Mouse (Mus musculus) bone marrow, adult 2 months (tissue): Measurements from ENCODE around the gene Ccdc158. TPM values are rescaled to one million over a fixed set of nuclear protein-coding genes. Genes with fewer than 3 reads are reported as not detected.

Source experiments
- H3K27ac ChIP-seq: fragments of 200-500 bp; 2 replicates; pipeline ENCODE4 v1.5.1; 2012; ENCODE audit warnings: low read depth, mild to moderate bottlenecking, control low read depth, inconsistent platforms, low read length; ENCODE audit not compliant: control insufficient read depth, poor library complexity, insufficient read depth
- H3K4me1 ChIP-seq: fragments of 200-500 bp; 2 replicates; pipeline ENCODE4 v1.6.1; 2011; ENCODE audit warnings: low read length; ENCODE audit not compliant: control insufficient read depth, insufficient read depth
- H3K4me3 ChIP-seq: fragments of 200-500 bp; replicated peaks from 2 replicates; pipeline ENCODE3; 2011; ENCODE audit warnings: mild to moderate bottlenecking, low read depth, low read length, control low read depth; ENCODE audit not compliant: control insufficient read depth
- CTCF ChIP-seq: fragments of 200-500 bp; IDR thresholded peaks from 2 replicates; pipeline ENCODE4 v1.5.1; 2011; ENCODE audit warnings: low read length, control low read depth; ENCODE audit not compliant: control insufficient read depth, insufficient read depth
- POLR2A ChIP-seq: fragments of 200-500 bp; IDR thresholded peaks from 2 replicates; pipeline ENCODE4 v1.6.1; 2011; ENCODE audit warnings: low read depth, mild to moderate bottlenecking, control low read depth, low read length, borderline replicate concordance; ENCODE audit not compliant: control insufficient read depth
- WGBS: fragments of 180-500 bp; shearing (Covaris S2); methylation state at CpG from one replicate; pipeline ENCODE4 v1.1.7; 2018; 5-methylcytosine and 5-hydroxymethylcytosine counted together
- polyA plus RNA-seq: library from polyadenylated mRNA; stranded (reverse); fragments of >200 nt; gene quantifications from 2 replicates; pipeline ENCODE4 v1.2.4, GENCODE M21; 2011; ENCODE audit warnings: low replicate concordance; ENCODE audit not compliant: missing spikeins, insufficient read depth, insufficient read length

Gene Ccdc158
- polyA plus RNA-seq, 1 experiment: not detected

GRCm38 (mm10) chr5:92694316-92694995 lies 19.4 kb upstream of the Ccdc158 start:
- 86% methylated on average over 10 of the region's 10 CpGs for WGBS
- TF ChIP-seq CTCF (no peak), POLR2A (no peak)
- Histone ChIP-seq H3K4me3 (no peak overlapping the region), H3K27ac (no peak overlapping the region), H3K4me1 (no peaks in the 10 kb centered on the region)

- TF ChIP-seq CTCF: no peak
- no peak for TF ChIP-seq POLR2A
- 70% methylated on average over 3 of the region's 3 CpGs for WGBS
- Histone ChIP-seq H3K4me3 (no peak overlapping the region), H3K27ac (no peak overlapping the region), H3K4me1 (no peaks in the 10 kb centered on the region)
These were observed 18.7 kb upstream of the Ccdc158 start for GRCm38 (mm10) chr5:92693744-92694143.

- H3K4me3 ChIP-seq: no peak overlapping the region
- WGBS: 79% methylated on average over 16 of the region's 16 CpGs
- TF ChIP-seq POLR2A: no peak
- TF ChIP-seq CTCF: no peak
- H3K4me1 ChIP-seq: no peaks in the 10 kb centered on the region
- no peak overlapping the region for H3K27ac ChIP-seq
These were observed 17.3 kb upstream of the Ccdc158 start for GRCm38 (mm10) chr5:92692206-92693007.

GRCm38 (mm10) chr5:92688569-92688968 lies 13.5 kb upstream of the Ccdc158 start:
- H3K27ac ChIP-seq: no peak overlapping the region
- H3K4me3 ChIP-seq: no peak overlapping the region
- 83% methylated on average over 9 of the region's 9 CpGs for WGBS
- TF ChIP-seq POLR2A: no peak
- TF ChIP-seq CTCF: no peak
- no peaks in the 10 kb centered on the region for H3K4me1 ChIP-seq

GRCm38 (mm10) chr5:92688124-92688523 lies 13.1 kb upstream of the Ccdc158 start:
- 74% methylated on average over 5 of the region's 5 CpGs for WGBS
- Histone ChIP-seq H3K4me3 (no peak overlapping the region), H3K4me1 (no peaks in the 10 kb centered on the region), H3K27ac (no peak overlapping the region)
- no peak for TF ChIP-seq POLR2A
- no peak for TF ChIP-seq CTCF

- Histone ChIP-seq H3K4me3 (no peak overlapping the region), H3K27ac (no peak overlapping the region), H3K4me1 (no peaks in the 10 kb centered on the region)
- WGBS: 83% methylated on average over 16 of the region's 16 CpGs
- TF ChIP-seq POLR2A (no peak), CTCF (no peak)
These were observed 9.8 kb upstream of the Ccdc158 start for GRCm38 (mm10) chr5:92684715-92685460.

- WGBS: 56% methylated on average over 9 of the region's 9 CpGs
- H3K4me1 ChIP-seq: no peaks in the 10 kb centered on the region
- H3K27ac ChIP-seq: no peak overlapping the region
- TF ChIP-seq POLR2A (no peak), CTCF (no peak)
- H3K4me3 ChIP-seq: no peak overlapping the region
These were observed 8.9 kb upstream of the Ccdc158 start for GRCm38 (mm10) chr5:92683871-92684475.
